Mouse (Mus musculus) adrenal gland, adult 2 months (tissue): ENCODE measurements around the gene Klf5. TPM values are rescaled to one million over a fixed set of nuclear protein-coding genes. Genes with fewer than 3 reads are reported as not detected.

Experiments
- polyA plus RNA-seq: library from polyadenylated mRNA; depleted of rRNA; stranded (reverse); fragments of >200 nt; gene quantifications from 2 replicates; pipeline ENCODE4 v1.2.3, GENCODE M21; 2012; rRNA removed
- total RNA-seq, 2 experiments: library from RNA; stranded (reverse); gene quantifications; 2 replicates each; pipeline ENCODE4 v1.2.3; 2021

Klf5 gene
- total and polyA plus RNA-seq, 3 experiments, result 6.0 to 10.0 (median 9.4) TPM

Other genes starting within 250 kb of the Klf5 start
- gene Pibf1, start 199.3 kb upstream of the Klf5 start, total RNA-seq, result 1 to 10 TPM; 8.5 to 8.9 TPM
- gene Pibf1, start 199.3 kb upstream of the Klf5 start, polyA plus RNA-seq, result 0.85 and 1.4 TPM in 2 replicates
- gene Dis3, start 198.9 kb upstream of the Klf5 start, total RNA-seq, result 10 to 100 TPM; 23.4 to 26.3 TPM
- gene Dis3, start 198.9 kb upstream of the Klf5 start, polyA plus RNA-seq, result 4.1 and 5.4 TPM in 2 replicates